Mouse (Mus musculus): ENCODE results near the gene Orm2. TPM values are rescaled to one million over a fixed set of nuclear protein-coding genes. Genes with fewer than 3 reads are reported as not detected.
A peak's percentile ranks its signal among the peaks of the same experiment; 100 is the strongest.

The Orm2 gene
- polyA plus RNA-seq, 1 experiment from 2014 or later: not detected

- Histone ChIP-seq H3K27ac (ENCODE audit: low read length) (no peak overlapping the region), H3K4me2 (replicated peaks; ENCODE audit: low read depth, low read length) (peak overlapping the region; percentile 83), H3K9me3 (ENCODE audit: control insufficient read depth, low read depth, low read length) (no peaks in the 10 kb centered on the region), H3K4me3 (ENCODE audit: low read depth, low read length) (no peak overlapping the region), H3K9ac (replicated peaks; ENCODE audit: low read depth, low read length) (no peak overlapping the region), H3K4me1 (ENCODE audit: control insufficient read depth, insufficient read depth, low read length) (peaks cover 13% of the 10 kb centered on the region), H3K36me3 (ENCODE audit: control insufficient read depth, insufficient read depth, low read length) (no peaks in the 10 kb centered on the region), H3K27me3 (ENCODE audit: control insufficient read depth, insufficient read depth, low read length) (no peaks in the 10 kb centered on the region)
- WGBS: 46% methylated on average over 5 of the region's 5 CpGs
- no peak for ATAC-seq (ENCODE audit: insufficient number of reproducible peaks, insufficient read depth, low FRiP score, low read depth)
These were observed 49.0 kb downstream of the Orm2 start for GRCm38 (mm10) chr4:63411222-63411621.

GRCm38 (mm10) chr4:63414951-63415350, 52.7 kb downstream of the Orm2 start:
- Histone ChIP-seq H3K27ac (ENCODE audit: low read length) (no peak overlapping the region), H3K4me2 (replicated peaks; ENCODE audit: low read depth, low read length) (no peak overlapping the region), H3K4me1 (ENCODE audit: control insufficient read depth, insufficient read depth, low read length) (peaks cover 2% of the 10 kb centered on the region; the same call in 1 of the 2 replicates), H3K27me3 (ENCODE audit: control insufficient read depth, insufficient read depth, low read length) (no peaks in the 10 kb centered on the region), H3K4me3 (ENCODE audit: low read depth, low read length) (no peak overlapping the region), H3K36me3 (ENCODE audit: control insufficient read depth, insufficient read depth, low read length) (no peaks in the 10 kb centered on the region), H3K9me3 (ENCODE audit: control insufficient read depth, low read depth, low read length) (no peaks in the 10 kb centered on the region), H3K9ac (replicated peaks; ENCODE audit: low read depth, low read length) (no peak overlapping the region)
- ATAC-seq (ENCODE audit: insufficient number of reproducible peaks, insufficient read depth, low FRiP score, low read depth): no peak
- WGBS: 74% methylated on average over 5 of the region's 5 CpGs

Other genes starting within 250 kb of the Orm2 start
- gene Ambp, start 207.7 kb upstream of the Orm2 start, polyA plus RNA-seq (2014; fragmentation: Nextera tagmentation; extraction: Ambion mirVana): 33.0 and 54.6 TPM in 2 replicates
- 19.8 and 22.8 TPM in 2 replicates for gene Kif12, start 190.3 kb upstream of the Orm2 start, polyA plus RNA-seq (2014; fragmentation: Nextera tagmentation; extraction: Ambion mirVana)
- gene Col27a1, start 148.4 kb upstream of the Orm2 start, polyA plus RNA-seq (2014; fragmentation: Nextera tagmentation; extraction: Ambion mirVana): 23.6 and 24.8 TPM in 2 replicates
- gene Orm1, start 17.9 kb upstream of the Orm2 start, polyA plus RNA-seq (2014; fragmentation: Nextera tagmentation; extraction: Ambion mirVana): not detected in 2 replicates
- not detected in 2 replicates for gene Orm3, start 6.3 kb upstream of the Orm2 start, polyA plus RNA-seq (2014; fragmentation: Nextera tagmentation; extraction: Ambion mirVana)
- 6.9 and 7.0 TPM in 2 replicates for gene Akna, start 40.9 kb downstream of the Orm2 start, polyA plus RNA-seq (2014; fragmentation: Nextera tagmentation; extraction: Ambion mirVana)
- 4.6 and 6.0 TPM in 2 replicates for gene Whrn, start 133.5 kb downstream of the Orm2 start, polyA plus RNA-seq (2014; fragmentation: Nextera tagmentation; extraction: Ambion mirVana)
- gene Atp6v1g1, start 182.3 kb downstream of the Orm2 start, polyA plus RNA-seq (2014; fragmentation: Nextera tagmentation; extraction: Ambion mirVana): 267 and 268 TPM in 2 replicates
- gene Tmem268, start 196.3 kb downstream of the Orm2 start, polyA plus RNA-seq (2014; fragmentation: Nextera tagmentation; extraction: Ambion mirVana): 4.9 and 7.0 TPM in 2 replicates
- gene Gm11213, start 242.8 kb downstream of the Orm2 start, polyA plus RNA-seq (2014; fragmentation: Nextera tagmentation; extraction: Ambion mirVana): not detected in 2 replicates

All from stomach, embryonic 14.5 days (tissue).